In the genomic region with DNA sequence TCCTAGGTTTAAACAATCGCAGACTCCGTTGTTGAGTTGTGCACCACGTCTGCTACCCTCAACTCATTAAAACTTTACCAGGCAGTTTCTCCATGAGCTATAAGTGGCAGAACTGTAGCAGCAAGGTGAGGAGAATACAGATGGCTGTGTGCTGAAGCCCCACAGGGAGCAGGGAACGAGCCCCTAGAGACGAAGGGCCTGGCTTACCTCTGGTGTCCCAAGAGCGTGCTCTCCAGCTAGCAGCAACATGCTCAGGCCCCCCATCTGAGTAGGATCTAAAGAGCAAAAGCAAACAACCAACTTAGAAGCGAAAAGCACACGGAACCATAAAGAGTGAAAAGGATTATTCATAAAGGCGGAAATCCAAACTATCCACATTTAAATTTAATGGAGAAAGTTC, we compare ENCODE assay signal across 16 mouse cellular contexts.
"Had no signal": no experiment of that assay in that cellular context is flagged by ENCODE, and none has a peak within 500 bp of the region (broad histone marks: within the 10 kb centered on the region; RNA-seq: fewer than 3 reads in every experiment).

No protein-coding gene starts in this region.

- H3K27ac ChIP-seq: liver, embryonic 15.5 days; lung, embryonic 15.5 days; macrophage; midbrain, embryonic 13.5 days; midbrain, embryonic 15.5 days; neural tube, embryonic 12.5 days; stomach, embryonic 15.5 days; stomach, postnatal 0 days had no signal

- H3K4me3 ChIP-seq: liver, embryonic 15.5 days; lung, embryonic 15.5 days; megakaryocyte, embryonic 14.5 days; midbrain, embryonic 13.5 days; midbrain, embryonic 15.5 days; neural tube, embryonic 12.5 days; stomach, embryonic 15.5 days had no signal

- H3K36me3 ChIP-seq: liver, embryonic 15.5 days; midbrain, embryonic 13.5 days; midbrain, embryonic 15.5 days; neural tube, embryonic 12.5 days; stomach, embryonic 15.5 days had no signal

- H3K27me3 ChIP-seq: liver, embryonic 15.5 days; lung, embryonic 15.5 days; megakaryocyte, embryonic 14.5 days; midbrain, embryonic 13.5 days; midbrain, embryonic 15.5 days; neural tube, embryonic 12.5 days; stomach, embryonic 15.5 days had no signal

- H3K4me1 ChIP-seq: liver, embryonic 15.5 days; megakaryocyte, embryonic 14.5 days; midbrain, embryonic 13.5 days; midbrain, embryonic 15.5 days; neural tube, embryonic 12.5 days; stomach, embryonic 15.5 days had no signal

- ATAC-seq: liver, postnatal 0 days; midbrain, embryonic 13.5 days; midbrain, embryonic 15.5 days had no signal

- H3K9me3 ChIP-seq: liver, embryonic 15.5 days; lung, embryonic 15.5 days; megakaryocyte, embryonic 14.5 days; midbrain, embryonic 13.5 days; midbrain, embryonic 15.5 days; neural tube, embryonic 12.5 days; stomach, embryonic 15.5 days had no signal

- H3K9ac ChIP-seq: liver, embryonic 15.5 days; liver, postnatal 0 days; lung, embryonic 15.5 days; midbrain, embryonic 13.5 days; midbrain, embryonic 15.5 days; neural tube, embryonic 12.5 days; stomach, embryonic 15.5 days had no signal

- DNase-seq: liver, postnatal 0 days; lung, adult 2 months; right cerebral cortex, postnatal 14 days; thymus, adult 2 months; thymus, postnatal 25 days; thymus, postnatal 4 days had no signal

- H3K4me2 ChIP-seq: liver, embryonic 15.5 days; lung, embryonic 15.5 days; midbrain, embryonic 11.5 days; midbrain, embryonic 13.5 days; midbrain, embryonic 15.5 days; neural tube, embryonic 12.5 days; stomach, embryonic 15.5 days had no signal
